Mouse (Mus musculus) forebrain, embryonic 15.5 days (tissue): ENCODE data around the gene Fxyd7. TPM values are rescaled to one million over a fixed set of nuclear protein-coding genes. Genes with fewer than 3 reads are reported as not detected.

Experiments
- ATAC-seq: fragments of 200-750 bp; cut with Nextera tagmentation; replicated peaks from 2 replicates; pipeline ENCODE4 v1.8.0; 2017; ENCODE audit warnings: mild to moderate bottlenecking, moderate TSS enrichment, moderate library complexity
- H3K27ac ChIP-seq: fragments of 300-500 bp; sonication (generic); replicated peaks from 2 replicates; pipeline ENCODE4 v1.5.1; 2015; ENCODE audit warnings: mild to moderate bottlenecking, inconsistent platforms
- H3K27me3 ChIP-seq: fragments of 300-500 bp; sonication (generic); 2 replicates; pipeline ENCODE4 v1.6.1; 2015; ENCODE audit warnings: inconsistent platforms
- H3K36me3 ChIP-seq: fragments of 300-500 bp; sonication (generic); 2 replicates; pipeline ENCODE4 v1.6.1; 2015; ENCODE audit warnings: mild to moderate bottlenecking, inconsistent platforms
- H3K4me1 ChIP-seq: fragments of 300-500 bp; sonication (generic); 2 replicates; pipeline ENCODE4 v1.6.1; 2015; ENCODE audit warnings: inconsistent platforms
- H3K4me2 ChIP-seq: fragments of 300-500 bp; sonication (generic); replicated peaks from 2 replicates; pipeline ENCODE4 v1.6.1; 2015; ENCODE audit warnings: mild to moderate bottlenecking, inconsistent platforms
- H3K4me3 ChIP-seq: fragments of 300-500 bp; sonication (generic); 2 replicates; pipeline ENCODE4 v1.5.1; 2015; ENCODE audit warnings: mild to moderate bottlenecking, inconsistent platforms
- H3K9ac ChIP-seq: fragments of 300-500 bp; sonication (generic); replicated peaks from 2 replicates; pipeline ENCODE4 v1.6.1; 2015; ENCODE audit warnings: mild to moderate bottlenecking, inconsistent platforms
- H3K9me3 ChIP-seq: fragments of 300-500 bp; sonication (generic); 2 replicates; pipeline ENCODE4 v1.6.1; 2016; ENCODE audit warnings: inconsistent platforms
- WGBS: fragments of 180-500 bp; shearing (Covaris S2); methylation state at CpG from one replicate; pipeline ENCODE4 v1.1.7; 2015; ENCODE audit warnings: mixed read lengths; 5-methylcytosine and 5-hydroxymethylcytosine counted together
- polyA plus RNA-seq: library from polyadenylated mRNA; unstranded; fragments of >200 nt; fragmentation: Nextera tagmentation; extraction: Ambion mirVana; gene quantifications from 2 replicates; pipeline ENCODE4 v1.2.1, GENCODE M21; 2015

Gene Fxyd7
- polyA plus RNA-seq, 1 experiment from 2014 or later = 60.4 TPM

DNA sequence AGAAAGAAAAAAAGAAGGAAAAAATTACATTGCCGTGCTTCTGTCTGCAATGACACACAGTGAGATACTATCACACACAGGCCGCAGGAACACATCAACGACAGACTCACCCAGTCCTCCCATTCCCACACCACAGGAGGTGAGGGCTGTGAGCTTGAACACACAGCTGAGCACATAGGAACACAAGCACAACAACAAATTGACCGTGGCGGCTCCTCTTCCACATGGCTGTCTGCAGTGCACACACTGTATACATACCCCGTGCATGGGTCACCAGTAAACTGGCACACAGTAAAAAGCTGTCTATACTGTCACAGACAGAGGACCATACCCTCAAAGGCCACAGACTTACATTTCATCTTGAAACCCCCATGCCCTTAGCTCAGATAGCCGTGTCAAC is 5.2 kb upstream of the Fxyd7 start:
- Histone ChIP-seq H3K4me3 (no peak overlapping the region), H3K4me1 (peaks cover 18% of the 10 kb centered on the region), H3K9me3 (no peaks in the 10 kb centered on the region), H3K27ac (no peak overlapping the region), H3K27me3 (peaks cover 23% of the 10 kb centered on the region), H3K4me2 (no peak overlapping the region), H3K9ac (no peak overlapping the region), H3K36me3 (no peaks in the 10 kb centered on the region)
- WGBS = 80% methylated on average over 7 of the region's 7 CpGs
- no peak for ATAC-seq

DNA sequence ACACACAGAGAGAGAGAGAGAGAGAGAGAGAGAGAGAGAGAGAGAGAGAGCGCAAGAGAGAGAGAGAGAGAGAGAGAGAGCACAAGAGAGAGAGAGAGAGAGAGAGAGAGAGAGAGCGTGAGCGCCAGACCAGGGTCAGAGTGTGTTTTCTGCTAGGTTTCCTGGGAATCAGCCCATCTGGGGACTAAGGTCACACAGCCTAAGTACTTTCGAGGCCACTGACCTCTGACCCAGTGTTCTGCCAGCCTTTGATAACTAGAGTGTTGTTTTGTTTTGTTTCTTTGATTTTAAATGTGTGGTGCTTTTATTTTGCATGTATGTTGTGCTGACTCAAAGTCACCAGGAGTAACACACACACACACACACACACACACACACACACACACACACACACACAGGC is 4.6 kb upstream of the Fxyd7 start:
- Histone ChIP-seq H3K36me3 (no peaks in the 10 kb centered on the region), H3K4me1 (peaks cover 24% of the 10 kb centered on the region), H3K27me3 (peaks cover 29% of the 10 kb centered on the region), H3K4me3 (no peak overlapping the region), H3K9ac (no peak overlapping the region), H3K27ac (no peak overlapping the region), H3K4me2 (no peak overlapping the region), H3K9me3 (no peaks in the 10 kb centered on the region)
- WGBS = 29% methylated on average over 2 of the region's 4 CpGs
- ATAC-seq = no peak

DNA sequence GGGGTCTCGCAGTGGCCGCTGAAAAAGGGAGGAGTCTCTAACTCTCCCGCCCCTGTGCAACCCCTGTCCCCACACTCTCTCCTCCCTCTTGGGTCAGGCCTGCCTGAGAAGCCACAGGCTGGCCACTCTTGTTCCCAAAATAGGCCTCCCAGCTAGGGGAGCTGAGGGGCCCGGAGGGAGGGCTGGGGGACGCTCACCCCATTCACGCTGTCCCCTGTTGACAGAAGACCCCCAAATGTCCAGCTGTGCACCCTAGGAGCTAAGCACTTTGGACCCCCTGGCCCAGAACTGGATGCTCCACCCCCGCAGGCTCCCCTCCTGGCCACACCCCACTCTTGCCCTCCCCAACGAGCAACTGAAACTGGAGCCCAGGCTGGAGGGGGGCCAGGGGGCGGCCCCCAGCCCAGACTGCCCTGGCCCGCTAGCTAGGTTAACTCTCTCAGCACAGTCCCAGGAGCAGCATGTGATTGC is 4.1 kb upstream of the Fxyd7 start:
- H3K36me3 ChIP-seq = no peaks in the 10 kb centered on the region
- H3K9ac ChIP-seq = no peak overlapping the region
- 7% methylated on average over 10 of the region's 10 CpGs for WGBS
- H3K27ac ChIP-seq = no peak overlapping the region
- peaks cover 29% of the 10 kb centered on the region for H3K4me1 ChIP-seq
- H3K4me2 ChIP-seq = no peak overlapping the region
- ATAC-seq = no peak
- peaks cover 34% of the 10 kb centered on the region for H3K27me3 ChIP-seq
- no peaks in the 10 kb centered on the region for H3K9me3 ChIP-seq
- no peak overlapping the region for H3K4me3 ChIP-seq

DNA sequence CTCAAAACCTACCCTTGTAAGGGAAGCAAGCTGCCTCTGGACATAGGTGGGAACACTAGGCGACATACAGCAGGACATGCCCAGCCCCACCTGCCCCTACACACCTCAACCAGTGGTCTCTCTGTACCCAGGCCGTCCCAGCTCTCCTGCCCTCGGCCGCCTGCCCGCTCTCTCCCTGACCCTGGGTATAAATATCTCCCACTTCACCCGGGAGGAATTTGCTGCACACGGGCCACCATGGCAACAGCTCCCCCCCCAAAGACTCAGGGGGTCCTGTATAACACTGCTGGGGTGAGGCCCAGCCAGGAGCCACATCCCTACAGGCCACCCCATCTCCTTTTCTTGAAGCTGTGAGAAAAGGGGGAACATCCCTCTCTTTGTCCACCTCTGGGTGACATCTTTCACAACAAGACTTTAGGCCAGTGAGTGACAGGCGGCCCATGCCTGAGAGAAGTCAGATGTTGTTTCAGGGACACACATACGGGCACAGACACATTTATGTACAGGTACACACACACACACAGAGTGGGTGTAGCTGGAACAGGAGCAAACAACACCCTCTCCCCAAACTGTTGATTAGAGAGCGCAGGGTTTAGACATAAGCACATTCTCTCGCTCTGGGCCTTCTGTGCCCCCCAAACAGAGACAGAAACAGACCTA is 3.5 kb upstream of the Fxyd7 start:
- Histone ChIP-seq H3K9me3 (no peaks in the 10 kb centered on the region), H3K27ac (no peak overlapping the region), H3K4me2 (no peak overlapping the region), H3K9ac (no peak overlapping the region), H3K4me3 (no peak overlapping the region), H3K36me3 (no peaks in the 10 kb centered on the region), H3K27me3 (peaks cover 37% of the 10 kb centered on the region), H3K4me1 (peaks cover 35% of the 10 kb centered on the region)
- WGBS = 46% methylated on average over 11 of the region's 11 CpGs
- ATAC-seq = no peak

DNA sequence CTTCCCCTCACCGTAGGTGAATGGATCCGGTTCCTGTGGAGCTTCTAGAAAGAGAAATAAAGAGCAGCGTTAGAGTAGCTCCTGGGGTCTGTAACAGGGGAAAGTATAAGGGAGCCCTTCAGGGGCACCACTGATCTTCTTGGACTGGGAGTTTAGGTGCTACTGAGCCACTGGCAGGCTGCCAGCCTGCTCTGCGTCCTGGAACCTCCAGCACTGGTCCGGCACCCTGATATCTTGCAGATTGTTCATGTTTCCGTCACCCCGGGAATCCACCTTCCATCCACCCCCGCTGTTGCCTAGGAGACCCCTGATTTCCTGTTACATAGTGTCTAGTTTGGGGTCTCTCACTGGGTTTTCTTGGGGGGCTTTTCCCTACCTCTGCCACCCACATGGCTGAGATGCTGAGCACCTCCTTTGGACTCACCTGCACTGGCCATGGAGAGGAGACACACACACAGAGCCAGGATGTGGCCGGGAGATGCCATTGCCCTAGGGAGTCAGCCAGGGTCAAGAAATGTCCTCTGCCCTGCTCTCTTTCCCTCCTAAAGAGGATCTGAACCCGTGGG is 2.7 kb upstream of the Fxyd7 start:
- no peak for ATAC-seq
- H3K4me2 ChIP-seq = no peak overlapping the region
- no peak overlapping the region for H3K27ac ChIP-seq
- peaks cover 39% of the 10 kb centered on the region for H3K4me1 ChIP-seq
- H3K36me3 ChIP-seq = no peaks in the 10 kb centered on the region
- WGBS = 31% methylated on average over 10 of the region's 10 CpGs
- H3K9me3 ChIP-seq = no peaks in the 10 kb centered on the region
- H3K9ac ChIP-seq = no peak overlapping the region
- H3K4me3 ChIP-seq = no peak overlapping the region
- H3K27me3 ChIP-seq = peaks cover 40% of the 10 kb centered on the region

DNA sequence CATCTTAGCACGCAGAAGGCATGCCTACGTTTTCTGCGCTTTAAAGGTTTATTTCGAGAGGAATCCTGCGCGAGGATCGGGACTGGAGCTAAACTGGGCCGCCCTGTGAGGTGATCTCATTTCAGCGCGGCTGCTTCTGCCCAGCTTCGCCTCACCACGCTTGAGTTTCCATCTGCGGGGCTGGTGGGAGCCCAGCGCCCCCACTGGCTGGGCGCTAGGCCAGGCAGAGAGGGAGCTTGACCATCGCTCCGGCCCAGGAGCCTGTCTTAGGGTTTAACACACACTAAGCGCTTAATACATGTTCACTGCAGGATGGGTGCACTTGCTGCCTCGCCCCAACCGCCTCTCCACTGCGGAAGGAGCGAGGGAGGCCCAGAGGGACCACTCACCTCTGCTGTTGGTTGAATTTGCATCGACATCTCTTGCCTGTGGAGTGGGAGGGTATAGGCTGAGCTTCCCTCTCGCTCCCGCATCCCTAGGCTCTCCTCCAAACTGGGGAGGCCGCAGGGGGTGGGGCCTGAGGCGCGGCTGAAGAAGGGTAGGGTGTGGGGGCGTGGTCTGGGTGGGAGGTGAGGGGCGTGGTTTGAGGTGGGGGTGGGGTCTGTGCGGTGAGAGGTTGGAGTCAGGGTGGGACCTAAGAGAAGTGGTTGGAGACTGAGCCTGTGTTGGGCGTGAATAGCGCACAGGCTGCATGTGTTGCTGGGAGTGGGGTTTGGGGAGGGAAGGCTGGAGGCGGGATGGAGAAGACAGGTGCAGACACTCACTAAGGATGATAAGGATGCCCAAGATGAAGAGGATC is 1.6 kb upstream of the Fxyd7 start:
- WGBS = under 1% methylated on average over 34 of the region's 34 CpGs
- peak overlapping the region; percentile 36 for H3K4me2 ChIP-seq
- H3K27me3 ChIP-seq = peaks cover 40% of the 10 kb centered on the region
- peaks cover 39% of the 10 kb centered on the region for H3K4me1 ChIP-seq
- no peaks in the 10 kb centered on the region for H3K9me3 ChIP-seq
- H3K36me3 ChIP-seq = no peaks in the 10 kb centered on the region
- H3K4me3 ChIP-seq = peak overlapping the region; percentile 22
- peak overlapping the region; percentile 13 for H3K9ac ChIP-seq
- 0 out of 2 replicates have a peak, but pooled peaks have one; percentile 12 for ATAC-seq
- H3K27ac ChIP-seq = no peak overlapping the region

DNA sequence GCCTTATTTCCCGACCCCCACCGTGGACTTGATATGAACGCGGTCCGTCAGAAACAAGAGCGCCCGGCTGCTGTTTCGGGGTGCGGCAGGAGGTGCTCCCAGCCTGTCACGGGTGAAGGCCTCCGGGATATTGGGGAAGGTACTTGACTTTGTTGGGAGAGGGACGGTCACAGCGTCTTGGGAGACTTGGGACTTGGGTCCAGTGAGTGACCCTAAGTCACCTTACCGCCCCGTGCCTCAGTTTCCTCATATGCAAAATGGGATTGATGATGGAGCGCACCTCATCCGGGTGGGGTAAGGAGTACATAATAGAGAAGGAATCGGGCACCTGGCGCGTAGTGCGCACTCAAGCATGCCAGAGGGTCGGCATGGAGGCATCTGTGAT is 976 bp upstream of the Fxyd7 start:
- Histone ChIP-seq H3K27ac (no peak overlapping the region), H3K36me3 (no peaks in the 10 kb centered on the region), H3K4me1 (peaks cover 39% of the 10 kb centered on the region), H3K27me3 (peaks cover 40% of the 10 kb centered on the region), H3K9me3 (no peaks in the 10 kb centered on the region), H3K4me3 (peak overlapping the region; percentile 22), H3K9ac (peak overlapping the region; percentile 13), H3K4me2 (peak overlapping the region; percentile 36)
- 2% methylated on average over 22 of the region's 22 CpGs for whole genome bisulfite sequencing
- ATAC-seq = no peak

DNA sequence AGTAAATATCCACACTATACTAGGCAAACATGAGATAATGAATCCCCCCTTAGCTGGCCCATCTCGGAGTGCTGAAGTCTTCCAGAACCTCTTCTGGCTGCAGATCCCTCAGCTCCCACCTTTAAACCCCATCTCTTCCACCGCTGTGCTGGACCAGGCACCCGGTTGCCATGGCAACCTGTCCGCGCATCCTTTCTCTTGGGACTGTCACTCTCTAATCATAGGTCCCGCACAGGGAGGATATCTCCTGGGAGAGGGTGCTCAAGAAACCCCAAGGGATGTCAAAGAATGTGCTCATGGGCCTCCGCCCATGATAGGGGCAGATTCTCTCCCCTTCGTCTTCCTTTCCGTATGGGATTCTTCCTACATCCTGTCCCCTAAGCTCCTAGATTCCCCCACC is 346 bp downstream of the Fxyd7 start:
- H3K4me1 ChIP-seq = peaks cover 39% of the 10 kb centered on the region
- no peaks in the 10 kb centered on the region for H3K36me3 ChIP-seq
- H3K4me2 ChIP-seq = peak overlapping the region; percentile 54
- no peak; the same call in none of the 2 replicates for ATAC-seq
- H3K27ac ChIP-seq = no peak overlapping the region
- H3K9ac ChIP-seq = peak overlapping the region; percentile 17
- H3K27me3 ChIP-seq = peaks cover 40% of the 10 kb centered on the region
- peak overlapping the region; percentile 38 for H3K4me3 ChIP-seq
- 1% methylated on average over 9 of the region's 9 CpGs for WGBS
- H3K9me3 ChIP-seq = no peaks in the 10 kb centered on the region

DNA sequence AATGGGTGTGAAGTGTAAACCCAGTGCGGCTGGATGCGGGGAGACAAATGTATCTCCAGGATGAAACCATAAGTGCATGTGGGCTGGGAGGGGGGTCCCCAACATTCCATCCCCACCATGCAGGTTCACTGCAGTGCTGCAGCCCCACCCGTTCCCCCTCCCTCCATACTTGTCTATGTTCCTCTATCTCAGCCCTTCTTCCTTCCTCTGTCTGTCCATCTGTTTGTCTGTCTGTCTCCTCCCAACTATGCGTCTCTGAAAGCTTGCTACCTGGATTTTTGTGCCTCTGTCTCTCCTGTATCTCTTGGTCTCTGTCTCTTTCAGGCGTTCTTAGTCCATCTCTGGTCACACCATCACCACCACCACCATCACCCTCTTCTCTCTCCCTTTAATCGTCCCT is 780 bp downstream of the Fxyd7 start:
- Histone ChIP-seq H3K27me3 (peaks cover 40% of the 10 kb centered on the region), H3K4me1 (peaks cover 39% of the 10 kb centered on the region), H3K9me3 (no peaks in the 10 kb centered on the region), H3K9ac (peak overlapping the region; percentile 17), H3K4me2 (peak overlapping the region; percentile 54), H3K27ac (no peak overlapping the region), H3K4me3 (peak overlapping the region; percentile 38), H3K36me3 (no peaks in the 10 kb centered on the region)
- 1% methylated on average over 6 of the region's 6 CpGs for WGBS
- 0 out of 2 replicates have a peak, but pooled peaks have one; percentile 5 for ATAC-seq

DNA sequence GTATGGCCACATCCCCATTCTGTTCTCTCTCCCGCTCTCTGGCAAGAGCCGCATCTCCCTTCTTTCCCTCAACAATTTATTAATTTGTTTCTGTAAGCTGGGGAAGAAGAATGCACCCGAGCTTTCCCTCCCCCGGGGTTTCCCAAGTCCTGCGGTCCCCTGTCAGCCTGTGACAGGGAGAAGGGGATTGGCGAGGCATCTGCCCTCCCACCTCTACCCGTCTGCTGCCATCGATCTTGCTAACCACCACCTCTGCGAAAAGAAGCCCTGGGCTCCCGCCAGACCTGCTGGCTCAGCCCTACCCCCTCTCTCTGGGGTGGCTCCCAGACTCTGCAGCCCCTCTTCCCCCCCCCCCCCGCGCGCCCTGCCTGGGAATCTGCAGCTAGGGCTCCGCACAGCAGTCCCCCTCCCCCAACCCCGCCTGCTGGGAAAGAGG is 1.4 kb downstream of the Fxyd7 start:
- H3K36me3 ChIP-seq = no peaks in the 10 kb centered on the region
- H3K4me3 ChIP-seq = peak overlapping the region; percentile 38
- H3K4me2 ChIP-seq = peak overlapping the region; percentile 54
- peaks cover 39% of the 10 kb centered on the region for H3K4me1 ChIP-seq
- under 1% methylated on average over 11 of the region's 15 CpGs for WGBS
- peak overlapping the region; percentile 17 for H3K9ac ChIP-seq
- ATAC-seq = peak; percentile 49
- peak overlapping the region; percentile 35; the same call in 1 of the 2 replicates for H3K27ac ChIP-seq
- H3K27me3 ChIP-seq = peaks cover 40% of the 10 kb centered on the region
- no peaks in the 10 kb centered on the region for H3K9me3 ChIP-seq

DNA sequence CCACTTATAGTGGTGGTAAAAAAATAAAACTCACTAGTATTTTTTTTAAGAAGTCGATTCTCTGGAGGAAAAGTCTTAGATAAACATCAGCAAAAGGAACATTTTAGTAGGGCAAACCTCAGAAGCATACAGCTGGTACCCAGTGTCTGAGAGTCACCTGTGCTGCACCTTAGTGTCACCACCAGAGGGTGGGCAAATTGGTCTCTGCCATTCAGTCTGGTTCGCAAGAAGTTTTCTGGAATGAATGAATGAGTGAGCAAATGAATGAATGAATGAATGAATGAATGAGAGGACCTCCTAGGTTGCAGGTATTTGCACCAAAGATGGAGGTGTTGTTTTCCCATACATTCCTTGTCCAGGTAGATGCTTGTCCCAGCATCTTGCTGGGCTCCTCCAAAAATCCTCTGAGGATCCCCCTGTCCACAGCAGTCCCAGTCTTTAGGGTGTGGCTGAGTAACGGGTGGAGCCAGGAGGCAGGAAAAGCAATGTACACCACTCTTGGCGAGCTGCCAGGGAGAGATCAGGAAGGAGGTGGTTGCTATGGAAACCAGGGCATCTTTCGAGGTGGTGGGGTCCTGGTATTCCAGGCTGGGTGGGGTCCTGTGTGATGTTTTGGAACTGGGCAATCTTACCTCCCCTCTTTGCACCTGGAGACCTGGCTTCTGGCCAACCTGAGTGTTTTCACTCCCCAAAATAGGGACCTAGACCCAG is 2.0 kb downstream of the Fxyd7 start:
- Histone ChIP-seq H3K36me3 (no peaks in the 10 kb centered on the region), H3K27ac (peak overlapping the region; percentile 35; the same call in 1 of the 2 replicates), H3K27me3 (peaks cover 36% of the 10 kb centered on the region), H3K9me3 (no peaks in the 10 kb centered on the region), H3K4me3 (peak overlapping the region; percentile 38), H3K4me2 (peak overlapping the region; percentile 54), H3K4me1 (peaks cover 39% of the 10 kb centered on the region), H3K9ac (peak overlapping the region; percentile 17; the same call in 1 of the 2 replicates)
- WGBS = 21% methylated on average over 5 of the region's 5 CpGs
- peak; percentile 21; the same call in 1 of the 2 replicates for ATAC-seq
